Mouse (Mus musculus) G1E (cell line): ENCODE measurements at regions not wholly inside any gene's neighbourhood (a gene's known extent, or its start where the extent isn't known, plus 50 kb on each side); places are given as distances from the start of the nearest gene placed in this dataset.

Experiments
- ATAC-seq: 2 replicates; pipeline ENCODE4 v1.8.0; 2016; ENCODE audit warnings: mild to moderate bottlenecking; ENCODE audit not compliant: insufficient number of reproducible peaks, poor library complexity, low FRiP score, severe bottlenecking; ENCODE audit errors: extremely low read depth
- DNase-seq: peaks from one replicate; pipeline ENCODE4 v3.0.0; 2012; ENCODE audit warnings: low spot score
- H3K27me3 ChIP-seq: 2 replicates; pipeline ENCODE4 v1.6.1; 2012; ENCODE audit warnings: mild to moderate bottlenecking, low read length, inconsistent platforms; ENCODE audit not compliant: insufficient read depth
- H3K36me3 ChIP-seq: replicated peaks from 2 replicates; pipeline ENCODE3; 2012; ENCODE audit warnings: mild to moderate bottlenecking, inconsistent platforms
- H3K4me1 ChIP-seq: 2 replicates; pipeline ENCODE4 v1.6.1; 2012; ENCODE audit warnings: low read depth, low read length, inconsistent platforms, mixed read lengths; ENCODE audit not compliant: insufficient read depth
- H3K4me3 ChIP-seq: 2 replicates; pipeline ENCODE4 v1.5.1; 2012; ENCODE audit warnings: low read depth, mild to moderate bottlenecking, inconsistent platforms, low read length, moderate library complexity, mixed read lengths
- H3K9me3 ChIP-seq: replicated peaks from 2 replicates; pipeline ENCODE4 v1.6.1; 2012; ENCODE audit warnings: inconsistent platforms
- CTCF ChIP-seq: IDR thresholded peaks from 2 replicates; pipeline ENCODE4 v1.5.1; 2012; ENCODE audit warnings: low read depth, low read length, inconsistent platforms, mixed read lengths
- GATA1 ChIP-seq: IDR thresholded peaks from 2 replicates; pipeline ENCODE4 v1.6.1; 2012; ENCODE audit warnings: borderline replicate concordance, low read length, inconsistent platforms, mixed read lengths
- GATA2 ChIP-seq: IDR thresholded peaks from 2 replicates; pipeline ENCODE4 v1.6.1; 2012; ENCODE audit warnings: low read depth, low read length, inconsistent platforms, borderline replicate concordance
- POLR2AphosphoS5 ChIP-seq: IDR thresholded peaks from 2 replicates; pipeline ENCODE4 v1.6.1; 2012; ENCODE audit warnings: low read depth, low read length, inconsistent platforms; ENCODE audit not compliant: insufficient replicate concordance
- TAL1 ChIP-seq: conservative IDR thresholded peaks from 2 replicates; pipeline ENCODE4 v1.6.1; 2012; ENCODE audit warnings: low read depth, low read length, inconsistent platforms, mixed read lengths

- no peak for TF ChIP-seq CTCF
- no peak for TF ChIP-seq GATA2
- TF ChIP-seq POLR2AphosphoS5: no peak
- TF ChIP-seq GATA1: no peak
- no peak for TF ChIP-seq TAL1
- ATAC-seq (no peak), DNase-seq (no peak)
- Histone ChIP-seq H3K36me3 (peaks cover 2% of the 10 kb centered on the region), H3K4me1 (peaks cover 56% of the 10 kb centered on the region), H3K4me3 (no peak overlapping the region), H3K9me3 (no peaks in the 10 kb centered on the region), H3K27me3 (peaks cover 12% of the 10 kb centered on the region; the same call in 1 of the 2 replicates)
Measured at GRCm38 (mm10) chr17:84110945-84111344, 76.8 kb downstream of the Zfp36l2 start.

- TF ChIP-seq TAL1: no peak
- no peak for TF ChIP-seq POLR2AphosphoS5
- Histone ChIP-seq H3K9me3 (no peaks in the 10 kb centered on the region), H3K4me1 (peaks cover 48% of the 10 kb centered on the region), H3K27me3 (peaks cover 17% of the 10 kb centered on the region), H3K36me3 (peaks cover 2% of the 10 kb centered on the region), H3K4me3 (no peak overlapping the region)
- DNase-seq (no peak), ATAC-seq (no peak)
Measured at GRCm38 (mm10) chr17:84110000-84110695, 77.6 kb downstream of the Zfp36l2 start.

GRCm38 (mm10) chr17:84107946-84108686 lies 79.6 kb downstream of the Zfp36l2 start:
- no peak for TF ChIP-seq TAL1
- Histone ChIP-seq H3K36me3 (no peaks in the 10 kb centered on the region), H3K9me3 (no peaks in the 10 kb centered on the region), H3K4me1 (peaks cover 31% of the 10 kb centered on the region), H3K27me3 (peaks cover 33% of the 10 kb centered on the region), H3K4me3 (no peak overlapping the region)
- ATAC-seq: no peak
- DNase-seq: no peak

- ATAC-seq (no peak), DNase-seq (no peak)
- H3K27me3 ChIP-seq: peaks cover 35% of the 10 kb centered on the region
- no peaks in the 10 kb centered on the region for H3K9me3 ChIP-seq
- TF ChIP-seq GATA1: no peak
- TF ChIP-seq GATA2: no peak
- no peak for TF ChIP-seq POLR2AphosphoS5
- TF ChIP-seq CTCF: no peak
- TF ChIP-seq TAL1: no peak
- H3K4me3 ChIP-seq: no peak overlapping the region
- no peaks in the 10 kb centered on the region for H3K36me3 ChIP-seq
- H3K4me1 ChIP-seq: peaks cover 25% of the 10 kb centered on the region
Measured at GRCm38 (mm10) chr17:84107497-84107896, 80.2 kb downstream of the Zfp36l2 start.

- no peak for TF ChIP-seq GATA1
- no peak for TF ChIP-seq POLR2AphosphoS5
- TF ChIP-seq CTCF: no peak
- no peak for TF ChIP-seq GATA2
- TF ChIP-seq TAL1: no peak
- ATAC-seq (no peak), DNase-seq (no peak)
- Histone ChIP-seq H3K27me3 (peaks cover 61% of the 10 kb centered on the region), H3K9me3 (no peaks in the 10 kb centered on the region), H3K4me3 (no peak overlapping the region), H3K4me1 (peaks cover 28% of the 10 kb centered on the region), H3K36me3 (no peaks in the 10 kb centered on the region)
Measured at GRCm38 (mm10) chr17:84104242-84104641, 83.5 kb downstream of the Zfp36l2 start.

GRCm38 (mm10) chr17:84103344-84103743 lies 84.4 kb downstream of the Zfp36l2 start:
- no peak for TF ChIP-seq TAL1
- no peak for TF ChIP-seq POLR2AphosphoS5
- TF ChIP-seq GATA1: no peak
- no peak for TF ChIP-seq GATA2
- no peak for TF ChIP-seq CTCF
- peaks cover 25% of the 10 kb centered on the region for H3K4me1 ChIP-seq
- no peak for ATAC-seq

More at GRCm38 (mm10) chr17:84103344-84103743, 84.4 kb downstream of the Zfp36l2 start:
- Histone ChIP-seq H3K36me3 (no peaks in the 10 kb centered on the region), H3K27me3 (peaks cover 67% of the 10 kb centered on the region), H3K4me3 (no peak overlapping the region), H3K9me3 (no peaks in the 10 kb centered on the region)
- no peak for DNase-seq
